Mouse (Mus musculus): ENCODE results near the gene Lrrc10b.
A peak's percentile ranks its signal among the peaks of the same experiment; 100 is the strongest.

Lrrc10b gene

DNA sequence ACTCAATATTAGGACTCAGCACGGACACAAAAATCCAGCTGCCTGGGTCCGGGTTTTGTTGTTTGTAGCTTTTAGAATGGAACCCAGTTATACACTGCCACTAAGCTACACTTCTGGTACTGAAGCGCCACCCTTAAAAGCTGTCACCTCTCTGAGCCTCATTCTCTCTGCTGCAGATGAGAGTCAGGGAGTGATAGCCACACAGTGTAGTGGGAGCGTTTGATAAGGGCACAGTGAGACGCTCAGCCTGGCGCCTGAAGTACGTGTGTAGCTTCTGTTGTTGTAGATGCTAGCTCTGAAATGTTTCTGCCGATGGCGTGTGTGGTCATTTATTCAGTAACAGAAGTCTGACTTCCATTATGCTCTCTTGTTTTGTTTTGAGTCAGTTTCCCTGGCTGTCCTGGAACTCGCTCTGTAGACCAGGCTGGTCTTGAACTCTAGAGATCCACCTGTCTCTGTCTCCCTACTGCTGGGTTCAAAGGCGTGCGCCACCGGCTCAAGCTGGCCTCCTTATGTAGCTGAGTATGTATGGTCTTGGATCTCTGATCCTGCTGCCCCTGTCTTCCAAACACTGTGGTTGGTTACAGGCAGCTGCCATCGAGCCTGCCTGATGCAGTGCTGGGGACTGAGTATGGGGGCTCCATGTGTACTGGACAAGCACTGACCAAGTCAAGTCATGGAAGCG lies 12.4 kb downstream of the Lrrc10b start:
- peak; percentile 35 for DNase-seq (ENCODE audit: low read depth, low spot score)

- DNase-seq (ENCODE audit: low read depth, low spot score), result no peak
Measured at GRCm38 (mm10) chr19:10437521-10437920, 19.8 kb downstream of the Lrrc10b start.

GRCm38 (mm10) chr19:10436726-10437125 lies 20.5 kb downstream of the Lrrc10b start:
- DNase-seq (ENCODE audit: low read depth, low spot score), result no peak

- DNase-seq (ENCODE audit: low read depth, low spot score), result peak; percentile 37
Measured at GRCm38 (mm10) chr19:10435908-10436307, 21.4 kb downstream of the Lrrc10b start.

- DNase-seq (ENCODE audit: low read depth, low spot score), result no peak
Measured at GRCm38 (mm10) chr19:10434927-10435326, 22.3 kb downstream of the Lrrc10b start.

DNA sequence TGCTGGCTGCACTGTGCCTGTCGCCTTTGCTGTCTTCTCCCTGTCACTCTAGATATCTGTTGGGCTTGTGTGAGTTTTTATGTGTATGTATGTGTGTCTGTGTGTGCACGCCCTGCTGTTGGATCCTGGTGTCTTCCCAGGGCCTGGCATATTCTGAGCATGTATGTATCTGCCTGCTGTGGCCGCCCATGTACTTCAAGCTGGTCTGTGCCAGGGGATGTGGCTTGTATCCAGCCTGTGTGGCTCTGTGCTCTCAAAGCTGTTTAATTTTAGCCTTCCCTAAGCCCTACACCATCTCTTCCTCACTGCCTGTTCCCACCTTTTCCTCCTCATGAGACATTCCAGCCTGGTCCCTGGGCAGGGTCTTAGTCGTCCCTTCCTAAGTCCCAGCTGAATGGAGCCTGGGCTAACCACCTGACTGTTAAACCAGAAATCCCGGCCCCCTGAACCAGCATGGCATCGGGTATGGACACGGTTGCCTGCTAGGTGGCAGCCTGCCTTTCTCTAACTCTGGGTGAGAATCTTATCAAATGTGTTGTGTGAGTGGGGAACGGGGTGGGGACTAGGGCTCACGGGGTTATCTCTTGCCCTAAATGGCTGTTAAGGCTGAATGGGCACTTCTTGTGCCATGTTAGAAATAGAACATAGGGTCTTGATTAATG lies 23.3 kb downstream of the Lrrc10b start:
- DNase-seq (ENCODE audit: low read depth, low spot score), result no peak

DNA sequence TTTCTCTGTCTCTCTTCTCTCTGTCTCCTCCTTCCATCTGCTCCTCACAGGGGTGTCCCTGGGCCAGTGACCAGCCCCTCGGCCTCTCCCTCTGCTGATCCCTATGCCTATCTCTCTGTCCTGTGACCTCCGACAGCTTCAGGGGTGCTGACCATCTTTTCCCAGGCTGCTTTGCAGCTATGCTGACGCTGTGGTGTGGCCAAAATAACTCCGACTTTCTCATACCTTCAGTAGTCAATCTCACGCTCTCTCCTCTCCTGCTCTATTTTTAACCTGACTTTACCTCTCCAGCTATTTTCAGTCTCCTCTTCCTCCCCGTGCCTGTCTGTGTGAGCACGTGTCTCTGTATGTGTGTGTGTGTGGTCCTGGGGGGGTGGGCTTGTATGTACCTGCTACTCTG lies 24.0 kb downstream of the Lrrc10b start:
- no peak for DNase-seq (ENCODE audit: low read depth, low spot score)

- DNase-seq (ENCODE audit: low read depth, low spot score), result no peak
Measured at GRCm38 (mm10) chr19:10431841-10432240, 25.4 kb downstream of the Lrrc10b start.

GRCm38 (mm10) chr19:10431410-10431809 lies 25.9 kb downstream of the Lrrc10b start:
- no peak for DNase-seq (ENCODE audit: low read depth, low spot score)

- no peak for DNase-seq (ENCODE audit: low read depth, low spot score)
Measured at GRCm38 (mm10) chr19:10429371-10429770, 27.9 kb downstream of the Lrrc10b start.

DNA sequence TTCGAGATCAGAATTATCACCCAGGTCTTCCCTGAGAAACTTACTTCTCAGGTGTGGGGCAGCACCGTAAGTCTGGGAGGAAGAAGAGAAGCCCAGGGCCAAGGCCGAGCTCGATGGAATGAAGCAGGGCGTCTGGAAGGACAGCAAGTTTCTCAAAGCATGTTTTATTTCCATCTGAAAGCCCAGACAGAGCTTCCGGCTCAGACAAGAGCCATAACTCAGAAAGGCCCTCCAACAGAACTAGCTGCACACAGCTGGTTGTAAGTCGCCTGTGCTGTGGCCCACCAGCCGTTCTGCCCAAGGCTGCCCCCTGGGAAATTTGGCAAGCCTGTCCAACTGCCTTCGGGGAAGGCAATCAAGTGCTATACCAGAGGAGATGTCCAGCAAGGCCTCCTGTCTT lies 29.8 kb downstream of the Lrrc10b start:
- no peak for DNase-seq (ENCODE audit: low read depth, low spot score)

- DNase-seq (ENCODE audit: low read depth, low spot score), result no peak
Measured at GRCm38 (mm10) chr19:10426793-10427192, 30.5 kb downstream of the Lrrc10b start.

GRCm38 (mm10) chr19:10426312-10426711 lies 31.0 kb downstream of the Lrrc10b start:
- DNase-seq (ENCODE audit: low read depth, low spot score), result no peak

- no peak for DNase-seq (ENCODE audit: low read depth, low spot score)
Measured at GRCm38 (mm10) chr19:10425484-10426270, 31.6 kb downstream of the Lrrc10b start.

- no peak for DNase-seq (ENCODE audit: low read depth, low spot score)
Measured at GRCm38 (mm10) chr19:10424751-10425150, 32.5 kb downstream of the Lrrc10b start.

- DNase-seq (ENCODE audit: low read depth, low spot score), result no peak
Measured at GRCm38 (mm10) chr19:10421986-10422976, 35.0 kb downstream of the Lrrc10b start.

- DNase-seq (ENCODE audit: low read depth, low spot score), result no peak
Measured at GRCm38 (mm10) chr19:10417436-10417835, 39.8 kb downstream of the Lrrc10b start.

- no peak for DNase-seq (ENCODE audit: low read depth, low spot score)
Measured at GRCm38 (mm10) chr19:10416889-10417288, 40.4 kb downstream of the Lrrc10b start.

DNA sequence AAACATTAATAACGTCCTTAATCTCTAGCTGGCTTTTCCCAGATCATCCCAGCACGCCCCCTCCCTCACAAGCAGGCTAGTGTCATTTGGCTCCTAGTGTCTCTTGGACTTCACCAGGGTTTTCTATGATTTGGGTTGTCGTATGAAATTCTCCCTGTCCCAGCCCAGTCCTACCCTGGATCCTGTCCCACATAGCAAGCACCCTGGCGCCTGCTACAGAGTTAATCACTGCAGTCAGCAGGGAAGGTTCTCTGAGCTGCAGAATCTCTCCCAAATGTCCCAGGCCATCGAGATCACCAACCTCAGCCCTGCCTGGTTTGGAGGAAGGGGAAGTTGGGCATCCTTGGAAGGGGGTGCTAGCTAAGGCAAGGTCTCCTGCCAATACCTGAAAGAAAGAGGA lies 41.8 kb downstream of the Lrrc10b start:
- no peak for DNase-seq (ENCODE audit: low read depth, low spot score)

DNA sequence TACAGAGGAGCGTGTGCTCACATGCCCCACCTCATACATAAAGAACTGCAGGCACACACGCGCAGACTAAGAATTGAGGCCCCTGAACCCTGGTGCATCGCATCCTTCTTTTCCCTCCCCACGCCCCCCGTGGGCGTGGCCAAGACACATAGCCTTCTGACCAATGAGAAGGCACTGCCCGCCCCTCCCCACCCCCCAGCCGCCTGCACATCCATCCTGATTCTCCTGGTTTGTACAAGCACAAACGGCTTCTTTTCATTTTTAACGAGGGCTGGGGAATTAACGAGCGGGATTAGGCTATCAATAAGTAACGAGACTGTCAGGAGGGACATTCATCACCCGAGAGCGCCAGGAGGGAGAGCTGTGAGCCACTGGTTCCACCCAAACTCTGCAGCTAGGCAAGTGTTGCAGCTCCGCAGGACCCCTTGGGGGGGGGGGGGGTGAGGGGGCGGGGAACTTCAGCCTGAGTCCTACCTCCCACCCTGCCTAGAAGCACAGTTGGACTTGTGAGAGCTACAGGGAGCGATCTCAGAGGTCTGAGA lies 43.5 kb downstream of the Lrrc10b start:
- DNase-seq (ENCODE audit: low read depth, low spot score), result no peak
